Mouse (Mus musculus) adipose tissue, adult 10 weeks (tissue): ENCODE results near the gene Casp12. TPM values are rescaled to one million over a fixed set of nuclear protein-coding genes. Genes with fewer than 3 reads are reported as not detected.

Source experiments
- polyA plus RNA-seq: library from polyadenylated mRNA; stranded (reverse); fragments of 350-450 nt; fragmentation: Illumina TruSeq; extraction: RNeasy Lipid Tissue Mini Kit (QIAGEN cat#74804); gene quantifications from one replicate; pipeline ENCODE4 v1.2.3, GENCODE M21; 2014; ENCODE audit warnings: low read depth, low replicate concordance

The Casp12 gene
- polyA plus RNA-seq: 13.5 TPM

GRCm38 (mm10) chr9:5345291-5345898, at the start of gene Casp12:
Gene Casp12 (plus strand): TSS chr9:5345430.

GRCm38 (mm10) chr9:5298329-5299131, 46.7 kb upstream of the Casp12 start, which contains the start of gene Casp1:
Gene Casp1 (plus strand): TSS chr9:5298517.

GRCm38 (mm10) chr9:5308561-5308960, 36.7 kb upstream of the Casp12 start, which contains the start of gene Casp4:
Gene Casp4 (plus strand): TSS chr9:5308828.

Other genes starting within 250 kb of the Casp12 start
- gene Casp1, start 46.9 kb upstream of the Casp12 start, polyA plus RNA-seq: 5.8 TPM
- gene Casp4, start 36.6 kb upstream of the Casp12 start, polyA plus RNA-seq: 6.3 TPM